Mouse (Mus musculus) small intestine, adult 2 months (tissue): Measurements from ENCODE around the gene Ankrd6. TPM values are rescaled to one million over a fixed set of nuclear protein-coding genes. Genes with fewer than 3 reads are reported as not detected.

Source experiments
- H3K27ac ChIP-seq: fragments of 200-500 bp; 2 replicates; pipeline ENCODE4 v1.5.1; 2012; ENCODE audit warnings: low read depth, low read length, control low read depth, inconsistent platforms; ENCODE audit not compliant: insufficient read depth
- H3K27me3 ChIP-seq: fragments of 200-500 bp; 2 replicates; pipeline ENCODE4 v1.6.1; 2012; ENCODE audit warnings: mild to moderate bottlenecking, moderate library complexity, low read length, inconsistent platforms; ENCODE audit not compliant: control insufficient read depth, insufficient read depth
- H3K36me3 ChIP-seq: fragments of 200-500 bp; 2 replicates; pipeline ENCODE4 v1.6.1; 2012; ENCODE audit warnings: mild to moderate bottlenecking, low read length, control low read depth, inconsistent platforms; ENCODE audit not compliant: control insufficient read depth, insufficient read depth
- H3K4me1 ChIP-seq: fragments of 200-500 bp; 2 replicates; pipeline ENCODE4 v1.6.1; 2012; ENCODE audit warnings: low read length, inconsistent platforms, mixed read lengths; ENCODE audit not compliant: control insufficient read depth, insufficient read depth, insufficient read length
- H3K4me3 ChIP-seq: fragments of 200-500 bp; 2 replicates; pipeline ENCODE4 v1.5.1; 2012; ENCODE audit warnings: low read depth, mild to moderate bottlenecking, control low read depth, inconsistent platforms, low read length, moderate library complexity
- CTCF ChIP-seq: fragments of 200-500 bp; IDR thresholded peaks from 2 replicates; pipeline ENCODE4 v1.5.1; 2012; ENCODE audit warnings: low read depth, mild to moderate bottlenecking, control low read depth, inconsistent platforms, low read length, moderate library complexity, mixed read lengths; ENCODE audit not compliant: insufficient replicate concordance, insufficient read length; ENCODE audit errors: extremely low read depth
- POLR2A ChIP-seq: fragments of 200-500 bp; IDR thresholded peaks from 2 replicates; pipeline ENCODE4 v1.6.1; 2012; ENCODE audit warnings: low read depth, mild to moderate bottlenecking, control low read depth, inconsistent platforms, low read length, moderate library complexity
- WGBS: fragments of 180-500 bp; shearing (Covaris S2); methylation state at CpG from one replicate; pipeline ENCODE4 v1.1.7; 2018; 5-methylcytosine and 5-hydroxymethylcytosine counted together
- polyA plus RNA-seq: library from polyadenylated mRNA; depleted of rRNA; stranded (reverse); fragments of >200 nt; gene quantifications from 2 replicates; pipeline ENCODE4 v1.2.3, GENCODE M21; 2012

Gene Ankrd6
- polyA plus RNA-seq, 1 experiment: 0.27 TPM

GRCm38 (mm10) chr4:32985684-32986083, 35.0 kb upstream of the Ankrd6 start:
- TF ChIP-seq POLR2A (no peak), CTCF (no peak)
- Histone ChIP-seq H3K4me1 (peaks cover 10% of the 10 kb centered on the region), H3K27ac (peak overlapping the region; percentile 20; the same call in 1 of the 2 replicates), H3K27me3 (no peaks in the 10 kb centered on the region), H3K4me3 (no peak overlapping the region), H3K36me3 (no peaks in the 10 kb centered on the region)
- WGBS: 37% methylated on average over 3 of the region's 3 CpGs

- Histone ChIP-seq H3K4me3 (no peak overlapping the region), H3K27ac (no peak overlapping the region), H3K36me3 (no peaks in the 10 kb centered on the region), H3K27me3 (no peaks in the 10 kb centered on the region), H3K4me1 (peaks cover 10% of the 10 kb centered on the region)
- TF ChIP-seq CTCF (peak; percentile 32; the same call in 1 of the 2 replicates), POLR2A (no peak)
- WGBS: 81% methylated on average over 13 of the region's 13 CpGs
Observed at GRCm38 (mm10) chr4:32984801-32985675, 34.4 kb upstream of the Ankrd6 start.

GRCm38 (mm10) chr4:32984242-32984641, 33.6 kb upstream of the Ankrd6 start:
- TF ChIP-seq POLR2A: no peak
- TF ChIP-seq CTCF: no peak
- no peaks in the 10 kb centered on the region for H3K36me3 ChIP-seq
- peak overlapping the region; percentile 29; the same call in 1 of the 2 replicates for H3K4me3 ChIP-seq
- peaks cover 10% of the 10 kb centered on the region for H3K4me1 ChIP-seq
- WGBS: 7% methylated on average over 13 of the region's 13 CpGs
- H3K27ac ChIP-seq: peak overlapping the region; percentile 23; the same call in 1 of the 2 replicates
- H3K27me3 ChIP-seq: no peaks in the 10 kb centered on the region

GRCm38 (mm10) chr4:32983176-32984155, 32.8 kb upstream of the Ankrd6 start:
- TF ChIP-seq POLR2A (peak; percentile 23), CTCF (no peak)
- WGBS: under 1% methylated on average over 89 of the region's 94 CpGs
- H3K27me3 ChIP-seq: no peaks in the 10 kb centered on the region
- H3K4me1 ChIP-seq: peaks cover 10% of the 10 kb centered on the region
- peak overlapping the region; percentile 87 for H3K27ac ChIP-seq
- H3K4me3 ChIP-seq: peak overlapping the region; percentile 100
- H3K36me3 ChIP-seq: no peaks in the 10 kb centered on the region

- H3K4me1 ChIP-seq: peaks cover 10% of the 10 kb centered on the region
- TF ChIP-seq CTCF (no peak), POLR2A (no peak)
- H3K4me3 ChIP-seq: peak within 1 kb of the TSS; percentile 100
- H3K27me3 ChIP-seq: no peaks in the 10 kb centered on the region
- WGBS: 1% methylated on average over 18 of the region's 18 CpGs
- no peaks in the 10 kb centered on the region for H3K36me3 ChIP-seq
- H3K27ac ChIP-seq: peak within 1 kb of the TSS; percentile 89
Observed at GRCm38 (mm10) chr4:32982716-32983175, 32.1 kb upstream of the Ankrd6 start, which contains the start of gene Rragd. Gene Rragd, plus strand, starts transcription at chr4:32983037.

- H3K4me1 ChIP-seq: peaks cover 10% of the 10 kb centered on the region
- H3K4me3 ChIP-seq: peak overlapping the region; percentile 39; the same call in 1 of the 2 replicates
- 5% methylated on average over 15 of the region's 15 CpGs for WGBS
- no peaks in the 10 kb centered on the region for H3K36me3 ChIP-seq
- no peak for TF ChIP-seq CTCF
- no peak; the same call in 1 of the 2 replicates for TF ChIP-seq POLR2A
- H3K27ac ChIP-seq: peak overlapping the region; percentile 89
- H3K27me3 ChIP-seq: no peaks in the 10 kb centered on the region
Observed at GRCm38 (mm10) chr4:32982041-32982715, 31.5 kb upstream of the Ankrd6 start.
